Comparison of ENCODE assay signal across 8 mouse cellular contexts in the genomic region with DNA sequence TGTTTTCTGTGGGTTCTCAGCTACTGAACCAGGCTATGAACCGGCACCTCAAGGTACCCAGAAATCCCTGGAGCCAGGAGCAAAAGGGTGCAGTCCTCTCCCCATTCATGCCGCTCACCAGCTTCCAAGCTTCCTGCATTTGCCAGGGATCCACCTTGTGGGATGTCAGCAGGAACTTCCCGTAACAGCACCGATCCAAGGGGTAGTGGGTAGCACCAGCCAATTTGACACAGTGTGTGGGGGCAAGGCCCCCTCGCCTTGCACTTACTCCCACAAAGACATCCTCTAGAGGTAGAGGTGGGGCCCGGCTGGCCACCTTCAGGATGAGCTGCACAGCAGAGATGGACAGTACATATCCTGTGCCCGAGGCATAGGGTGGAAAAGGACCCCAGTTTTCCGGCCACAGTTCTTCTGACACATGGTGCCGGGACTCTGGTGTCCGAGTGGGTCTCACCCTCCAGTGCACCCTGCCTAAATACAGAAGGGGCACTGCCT. TPM values are rescaled to one million over a fixed set of nuclear protein-coding genes. Genes with fewer than 3 reads are reported as not detected.
DNase-seq lines count a peak whose midpoint lies in the region; ATAC-seq lines count a peak whose summit lies in the region.

No protein-coding gene starts in this region.

- H3K9me3 ChIP-seq in neural tube, embryonic 11.5 days (ENCODE audit: control insufficient read depth, low read length), result no peaks in the 10 kb centered on the region
- no peaks in the 10 kb centered on the region for H3K9me3 ChIP-seq in limb, embryonic 13.5 days
- H3K9me3 ChIP-seq in stomach, embryonic 16.5 days (replicated peaks; ENCODE audit: control insufficient read depth, low read length), result no peaks in the 10 kb centered on the region

- 0 out of 2 replicates have a peak overlapping the region, but pooled peaks have one; percentile 17 for H3K27ac ChIP-seq in neural tube, embryonic 11.5 days (ENCODE audit: low read depth, low read length)
- H3K27ac ChIP-seq in limb, embryonic 13.5 days, result peak overlapping the region; percentile 96
- H3K27ac ChIP-seq in stomach, embryonic 16.5 days (ENCODE audit: low read length), result peak overlapping the region; percentile 94; the same call in 1 of the 2 replicates

- H3K36me3 ChIP-seq in neural tube, embryonic 11.5 days (ENCODE audit: control insufficient read depth, insufficient read depth, low read length), result peaks cover 10% of the 10 kb centered on the region; the same call in 1 of the 2 replicates
- peaks cover 81% of the 10 kb centered on the region for H3K36me3 ChIP-seq in limb, embryonic 13.5 days
- H3K36me3 ChIP-seq in stomach, embryonic 16.5 days (ENCODE audit: control insufficient read depth, insufficient read depth, low read length), result no peaks in the 10 kb centered on the region; the same call in 1 of the 2 replicates

- no peaks in the 10 kb centered on the region for H3K27me3 ChIP-seq in neural tube, embryonic 11.5 days (ENCODE audit: control insufficient read depth, insufficient read depth, low read length)
- H3K27me3 ChIP-seq in limb, embryonic 13.5 days, result no peaks in the 10 kb centered on the region
- no peaks in the 10 kb centered on the region for H3K27me3 ChIP-seq in stomach, embryonic 16.5 days (ENCODE audit: control insufficient read depth, insufficient read depth, low read length)

- WGBS in neural tube, embryonic 11.5 days, result 72% methylated on average over 10 of the region's 10 CpGs
- WGBS in limb, embryonic 13.5 days, result 80% methylated on average over 10 of the region's 10 CpGs
- 69% methylated on average over 10 of the region's 10 CpGs for WGBS in stomach, embryonic 16.5 days

- peaks cover 39% of the 10 kb centered on the region for H3K4me1 ChIP-seq in neural tube, embryonic 11.5 days (ENCODE audit: control insufficient read depth, insufficient read depth, low read length)
- peaks cover 53% of the 10 kb centered on the region for H3K4me1 ChIP-seq in limb, embryonic 13.5 days
- peaks cover 41% of the 10 kb centered on the region for H3K4me1 ChIP-seq in stomach, embryonic 16.5 days (ENCODE audit: control insufficient read depth, insufficient read depth, low read length)

- peak overlapping the region; percentile 82 for H3K4me2 ChIP-seq in neural tube, embryonic 11.5 days (ENCODE audit: low read depth)
- H3K4me2 ChIP-seq in limb, embryonic 13.5 days (replicated peaks), result peak overlapping the region; percentile 92
- peak overlapping the region; percentile 87 for H3K4me2 ChIP-seq in stomach, embryonic 16.5 days (ENCODE audit: low read depth, low read length)

- H3K9ac ChIP-seq in neural tube, embryonic 11.5 days (ENCODE audit: low read length), result peak overlapping the region; percentile 69
- peak overlapping the region; percentile 99 for H3K9ac ChIP-seq in limb, embryonic 13.5 days
- H3K9ac ChIP-seq in stomach, embryonic 16.5 days (ENCODE audit: low read length), result peak overlapping the region; percentile 77

- no peak for ATAC-seq in neural tube, embryonic 11.5 days (ENCODE audit: insufficient read depth, low FRiP score, low TSS enrichment)
- no peak for ATAC-seq in limb, embryonic 13.5 days (ENCODE audit: low FRiP score, low read depth)
- no peak for ATAC-seq in stomach, embryonic 16.5 days (ENCODE audit: insufficient read depth, low FRiP score)

- H3K4me3 ChIP-seq in neural tube, embryonic 11.5 days (ENCODE audit: low read depth, low read length), result peak overlapping the region; percentile 39; the same call in 1 of the 2 replicates
- H3K4me3 ChIP-seq in limb, embryonic 13.5 days, result peak overlapping the region; percentile 51
- H3K4me3 ChIP-seq in stomach, embryonic 16.5 days (replicated peaks; ENCODE audit: low read length), result peak overlapping the region; percentile 57

- DNase-seq in adrenal gland, adult (ENCODE audit: inconsistent age in 2 of 2, low spot score in 1 of 2), result peak; percentile 25 to 63
- DNase-seq in adrenal gland, adult 2 months, result no peak
- DNase-seq in neural tube, embryonic 11.5 days (ENCODE audit: low spot score), result no peak
- no peak for DNase-seq in neural tube, embryonic 10.5 days (ENCODE audit: extremely low spot score, low spot score)
- DNase-seq in thymus, postnatal 14 days, result no peak
- no peak for DNase-seq in left cerebral cortex, adult 11 months (ENCODE audit: low spot score)

RNA-seq across cellular contexts. Expression of a gene that starts 1.1 kb away (rescaled TPM):
- 1 to 10 TPM; 4.0 to 6.5 TPM for total RNA-seq in adrenal gland, adult 2 months (2021)
- polyA plus RNA-seq in adrenal gland, adult 2 months (2012; rRNA removed), result 21.2 and 21.3 TPM in 2 replicates
- 4.4 and 4.9 TPM in 2 replicates for polyA plus RNA-seq in neural tube, embryonic 11.5 days (2014; fragmentation: Nextera tagmentation; extraction: Ambion mirVana)
- 8.0 and 9.2 TPM in 2 replicates for polyA plus RNA-seq in limb, embryonic 13.5 days (2015; fragmentation: Nextera tagmentation; extraction: Ambion mirVana)
- 8.6 and 9.0 TPM in 2 replicates for polyA plus RNA-seq in stomach, embryonic 16.5 days (2015; fragmentation: Nextera tagmentation; extraction: Ambion mirVana)

RNA-seq across cellular contexts. Expression of a gene that starts 5.4 kb away (rescaled TPM):
- 10 to 100 TPM; 52.8 to 55.1 TPM for total RNA-seq in adrenal gland, adult 2 months (2021)
- polyA plus RNA-seq in adrenal gland, adult 2 months (2012; rRNA removed), result 88.4 and 107 TPM in 2 replicates
- 40.7 and 43.8 TPM in 2 replicates for polyA plus RNA-seq in neural tube, embryonic 11.5 days (2014; fragmentation: Nextera tagmentation; extraction: Ambion mirVana)
- polyA plus RNA-seq in limb, embryonic 13.5 days (2015; fragmentation: Nextera tagmentation; extraction: Ambion mirVana), result 46.8 and 49.4 TPM in 2 replicates
- 42.6 and 45.0 TPM in 2 replicates for polyA plus RNA-seq in stomach, embryonic 16.5 days (2015; fragmentation: Nextera tagmentation; extraction: Ambion mirVana)

RNA-seq across cellular contexts. Expression of a gene that starts 5.6 kb away (rescaled TPM):
- total RNA-seq in adrenal gland, adult 2 months (2021), result 100 to 1,000 TPM; 541 to 790 TPM
- polyA plus RNA-seq in adrenal gland, adult 2 months (2012; rRNA removed), result 153 and 176 TPM in 2 replicates
- 1,341 and 1,360 TPM in 2 replicates for polyA plus RNA-seq in neural tube, embryonic 11.5 days (2014; fragmentation: Nextera tagmentation; extraction: Ambion mirVana)
- 1,649 and 1,723 TPM in 2 replicates for polyA plus RNA-seq in limb, embryonic 13.5 days (2015; fragmentation: Nextera tagmentation; extraction: Ambion mirVana)
- polyA plus RNA-seq in stomach, embryonic 16.5 days (2015; fragmentation: Nextera tagmentation; extraction: Ambion mirVana), result 1,606 and 1,631 TPM in 2 replicates

RNA-seq across cellular contexts. Expression of a gene that starts 9.7 kb away (rescaled TPM):
- total RNA-seq in adrenal gland, adult 2 months (2021), result 10 to 100 TPM; 35.4 to 38.4 TPM
- polyA plus RNA-seq in adrenal gland, adult 2 months (2012; rRNA removed), result 18.9 and 25.6 TPM in 2 replicates
- 29.5 and 33.4 TPM in 2 replicates for polyA plus RNA-seq in neural tube, embryonic 11.5 days (2014; fragmentation: Nextera tagmentation; extraction: Ambion mirVana)
- 35.4 and 37.0 TPM in 2 replicates for polyA plus RNA-seq in limb, embryonic 13.5 days (2015; fragmentation: Nextera tagmentation; extraction: Ambion mirVana)
- polyA plus RNA-seq in stomach, embryonic 16.5 days (2015; fragmentation: Nextera tagmentation; extraction: Ambion mirVana), result 19.0 and 23.1 TPM in 2 replicates

RNA-seq across cellular contexts. Expression of a gene that starts 10.0 kb away (rescaled TPM):
- 100 to 1,000 TPM in 1 of 2 experiments, 10 to 100 TPM in 1; 69.7 to 100 TPM for total RNA-seq in adrenal gland, adult 2 months (2021)
- polyA plus RNA-seq in adrenal gland, adult 2 months (2012; rRNA removed), result 5.0 and 6.8 TPM in 2 replicates
- polyA plus RNA-seq in neural tube, embryonic 11.5 days (2014; fragmentation: Nextera tagmentation; extraction: Ambion mirVana), result 190 and 195 TPM in 2 replicates
- polyA plus RNA-seq in limb, embryonic 13.5 days (2015; fragmentation: Nextera tagmentation; extraction: Ambion mirVana), result 167 and 171 TPM in 2 replicates
- 133 and 147 TPM in 2 replicates for polyA plus RNA-seq in stomach, embryonic 16.5 days (2015; fragmentation: Nextera tagmentation; extraction: Ambion mirVana)

Comparison
In these comparisons a context has a peak if more than half of its experiments do, and no peak if none do; other contexts are left out.
1. DNase-seq: peak in adrenal gland, adult (2 of 2); none in adrenal gland, adult 2 months (single experiment), neural tube, embryonic 11.5 days (single experiment), neural tube, embryonic 10.5 days (single experiment), thymus, postnatal 14 days (single experiment) and left cerebral cortex, adult 11 months (single experiment).
2. H3K27ac ChIP-seq: peak in every context shown above with its lines; median percentile 96 in limb, embryonic 13.5 days; 94 in stomach, embryonic 16.5 days; 17 in neural tube, embryonic 11.5 days.
3. Peak in every context shown above with its lines, with median percentiles within 50 percentile points of each other: H3K4me2 ChIP-seq, H3K4me3 ChIP-seq and H3K9ac ChIP-seq.